Mouse (Mus musculus): ENCODE results near the gene Spock1. TPM values are rescaled to one million over a fixed set of nuclear protein-coding genes. Genes with fewer than 3 reads are reported as not detected.
A peak's percentile ranks its signal among the peaks of the same experiment; 100 is the strongest.

Gene Spock1
- polyA plus RNA-seq, 1 experiment: 0.23 TPM

DNA sequence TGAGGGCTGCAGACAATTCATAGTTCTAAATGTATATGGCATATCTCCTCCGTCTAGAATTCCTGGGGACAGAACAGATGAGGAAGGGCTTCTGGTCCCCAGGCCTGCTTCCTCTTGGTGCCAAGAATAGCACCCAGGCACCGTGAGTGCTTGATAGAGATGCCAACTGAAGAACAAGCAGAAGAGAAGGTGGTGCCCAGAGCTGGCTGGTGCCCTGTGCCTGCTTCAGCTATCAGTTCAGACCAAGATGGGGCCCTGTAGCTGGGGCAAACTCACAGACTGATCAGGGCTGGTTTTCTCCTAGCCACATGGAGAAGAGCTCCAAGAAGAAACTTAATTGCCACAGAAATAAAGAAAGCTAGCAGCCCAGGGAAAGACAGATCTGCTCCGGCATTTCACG lies 385.8 kb downstream of the Spock1 start:
- no peak overlapping the region for H3K4me3 ChIP-seq (ENCODE audit: insufficient read depth, low read length)

DNA sequence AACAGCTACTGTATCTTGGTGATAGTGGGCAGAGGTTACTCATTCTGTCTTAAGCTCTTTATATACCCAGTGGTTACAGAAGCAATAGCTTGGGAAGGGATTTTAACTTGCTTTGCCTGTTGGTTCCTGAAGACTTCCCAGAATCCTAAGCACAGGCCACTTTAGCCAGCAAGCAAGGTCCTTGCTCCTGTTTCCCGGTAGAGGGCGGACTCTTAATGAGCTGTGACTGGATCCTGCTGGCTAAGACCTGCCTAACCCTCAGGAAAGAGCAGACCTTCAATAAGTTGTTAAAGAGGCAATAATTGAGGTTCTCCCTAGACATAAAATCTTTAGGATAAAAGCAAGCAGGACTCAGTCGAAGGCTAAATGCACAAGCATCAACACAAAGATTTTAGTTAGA lies 387.0 kb downstream of the Spock1 start:
- TF ChIP-seq CTCF (IDR thresholded peaks at IDR 0.05; ENCODE audit: borderline replicate concordance, insufficient read depth, low read length): peak; percentile 33; the same call in 1 of the 2 replicates
- TF ChIP-seq POLR2A (IDR thresholded peaks at IDR 0.05; ENCODE audit: low read depth, low read length): no peak
- Histone ChIP-seq H3K27ac (ENCODE audit: insufficient read depth, low read length) (no peak overlapping the region), H3K4me3 (ENCODE audit: insufficient read depth, low read length) (no peak overlapping the region), H3K4me1 (ENCODE audit: control insufficient read depth, insufficient read depth, low read length) (no peaks in the 10 kb centered on the region)

More for the DNA sequence above, 385.8 kb downstream of the Spock1 start:
- Histone ChIP-seq H3K27ac (ENCODE audit: insufficient read depth, low read length) (no peak overlapping the region), H3K4me1 (ENCODE audit: control insufficient read depth, insufficient read depth, low read length) (no peaks in the 10 kb centered on the region)
- TF ChIP-seq CTCF (IDR thresholded peaks at IDR 0.05; ENCODE audit: borderline replicate concordance, insufficient read depth, low read length): no peak
- no peak for TF ChIP-seq POLR2A (IDR thresholded peaks at IDR 0.05; ENCODE audit: low read depth, low read length)

DNA sequence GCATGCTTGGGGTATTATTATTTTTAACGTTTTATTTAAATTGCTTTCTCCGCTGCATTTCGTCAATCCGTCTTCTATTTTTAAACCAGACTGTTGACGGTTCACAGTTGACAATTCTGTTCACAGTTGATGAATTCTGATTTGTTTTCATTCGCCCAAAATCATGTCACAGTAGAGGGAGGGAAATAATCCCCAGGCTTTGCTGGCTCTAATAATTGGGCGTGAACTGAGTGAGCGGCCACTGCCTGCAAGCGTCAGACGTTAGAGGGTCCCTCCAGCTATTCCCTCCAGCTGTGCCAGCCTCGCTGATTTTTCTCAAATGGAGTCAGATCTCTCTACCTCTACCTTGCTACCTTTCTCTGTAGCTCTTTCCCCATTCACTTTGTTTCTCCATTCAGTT lies 388.3 kb downstream of the Spock1 start:
- Histone ChIP-seq H3K27ac (ENCODE audit: insufficient read depth, low read length) (no peak overlapping the region), H3K4me3 (ENCODE audit: insufficient read depth, low read length) (no peak overlapping the region), H3K4me1 (ENCODE audit: control insufficient read depth, insufficient read depth, low read length) (no peaks in the 10 kb centered on the region)
- TF ChIP-seq POLR2A (IDR thresholded peaks at IDR 0.05; ENCODE audit: low read depth, low read length): no peak
- no peak for TF ChIP-seq CTCF (IDR thresholded peaks at IDR 0.05; ENCODE audit: borderline replicate concordance, insufficient read depth, low read length)

DNA sequence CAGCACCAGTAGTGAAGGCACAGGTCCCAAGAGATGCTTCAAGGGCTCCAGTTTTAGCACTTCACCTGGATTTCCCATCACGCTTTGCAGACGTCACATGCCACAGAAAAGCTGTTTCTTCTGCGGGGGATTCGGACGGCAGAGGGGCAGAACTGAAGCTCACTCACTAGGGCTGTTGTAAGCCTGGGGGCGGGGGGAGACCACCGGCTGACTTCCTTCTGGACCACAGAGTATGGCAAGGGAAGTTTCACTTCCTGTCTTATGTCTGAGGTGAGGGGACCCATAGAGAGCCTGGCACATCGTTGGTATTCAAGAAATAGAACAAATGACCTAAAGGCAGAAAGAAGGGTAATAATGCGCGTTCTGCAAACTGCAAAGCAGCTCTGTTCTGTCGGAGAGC lies 392.4 kb downstream of the Spock1 start:
- no peaks in the 10 kb centered on the region for H3K4me1 ChIP-seq (ENCODE audit: control insufficient read depth, insufficient read depth, low read length)
- no peak overlapping the region for H3K27ac ChIP-seq (ENCODE audit: insufficient read depth, low read length)
- H3K4me3 ChIP-seq (ENCODE audit: insufficient read depth, low read length): no peak overlapping the region
- TF ChIP-seq POLR2A (IDR thresholded peaks at IDR 0.05; ENCODE audit: low read depth, low read length) (no peak), CTCF (IDR thresholded peaks at IDR 0.05; ENCODE audit: borderline replicate concordance, insufficient read depth, low read length) (no peak)

DNA sequence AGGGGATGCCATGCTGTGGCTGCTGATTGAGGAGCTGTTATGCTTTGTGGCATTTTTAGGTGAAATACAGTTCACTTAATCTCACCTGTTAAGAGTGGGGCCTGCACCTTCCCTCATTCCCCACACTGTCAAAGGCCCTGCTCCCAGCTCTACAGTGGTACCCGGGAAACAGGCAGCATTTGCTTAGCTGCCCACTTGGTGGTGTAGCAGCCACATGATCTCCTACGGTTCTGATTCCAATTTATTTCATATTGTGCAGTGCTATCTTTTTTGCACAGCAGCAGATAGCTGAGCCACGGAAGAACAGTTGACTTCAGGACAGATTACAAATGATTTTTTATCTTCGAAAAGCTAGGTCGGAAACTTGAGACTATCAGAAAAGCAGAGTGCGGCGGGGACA lies 406.6 kb downstream of the Spock1 start:
- no peak overlapping the region for H3K27ac ChIP-seq (ENCODE audit: insufficient read depth, low read length)
- H3K4me3 ChIP-seq (ENCODE audit: insufficient read depth, low read length): no peak overlapping the region
- TF ChIP-seq POLR2A (IDR thresholded peaks at IDR 0.05; ENCODE audit: low read depth, low read length) (no peak), CTCF (IDR thresholded peaks at IDR 0.05; ENCODE audit: borderline replicate concordance, insufficient read depth, low read length) (no peak)
- no peaks in the 10 kb centered on the region for H3K4me1 ChIP-seq (ENCODE audit: control insufficient read depth, insufficient read depth, low read length)

DNA sequence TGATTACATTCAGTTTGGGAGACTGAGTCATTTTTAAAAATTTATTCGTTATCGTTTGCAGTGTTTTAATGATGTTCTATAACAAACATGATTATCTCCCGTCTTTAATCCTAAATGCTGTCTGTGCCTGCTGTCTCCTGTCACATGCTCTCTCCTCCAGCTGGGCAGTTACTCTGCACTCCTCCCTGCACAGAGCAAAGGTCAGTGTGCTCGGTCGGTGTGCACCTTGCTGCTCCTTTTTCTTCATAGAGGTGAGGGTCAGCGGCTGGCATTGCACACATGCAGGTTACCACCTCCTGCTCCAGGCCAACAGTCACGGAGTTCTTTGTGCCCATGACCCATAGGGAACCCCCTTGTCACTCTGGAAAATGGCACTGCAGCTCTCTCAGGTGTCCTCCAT lies 411.4 kb downstream of the Spock1 start:
- no peak for TF ChIP-seq POLR2A (IDR thresholded peaks at IDR 0.05; ENCODE audit: low read depth, low read length)
- TF ChIP-seq CTCF (IDR thresholded peaks at IDR 0.05; ENCODE audit: borderline replicate concordance, insufficient read depth, low read length): no peak
- no peak overlapping the region for H3K4me3 ChIP-seq (ENCODE audit: insufficient read depth, low read length)

DNA sequence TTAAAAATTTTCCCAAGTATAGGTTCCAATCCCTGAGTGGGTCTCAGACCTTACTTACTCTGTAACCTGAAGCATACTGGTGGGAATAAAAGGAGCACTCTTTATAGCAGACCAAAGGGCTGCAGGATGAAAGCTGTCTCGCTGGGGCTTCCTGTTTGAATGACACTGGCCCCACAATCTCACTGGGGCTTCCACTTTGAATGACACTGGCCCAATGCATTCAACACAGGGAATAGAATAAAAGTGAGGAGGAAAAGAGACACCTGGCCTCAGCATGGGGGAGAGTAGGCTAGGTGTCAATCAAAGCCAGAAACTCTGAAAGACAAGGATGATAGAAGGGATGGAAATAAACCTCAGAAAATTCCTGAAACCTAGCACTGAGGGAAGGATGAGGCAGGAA lies 413.3 kb downstream of the Spock1 start:
- Histone ChIP-seq H3K4me3 (ENCODE audit: insufficient read depth, low read length) (no peak overlapping the region), H3K27ac (ENCODE audit: insufficient read depth, low read length) (no peak overlapping the region), H3K4me1 (ENCODE audit: control insufficient read depth, insufficient read depth, low read length) (no peaks in the 10 kb centered on the region)
- no peak for TF ChIP-seq POLR2A (IDR thresholded peaks at IDR 0.05; ENCODE audit: low read depth, low read length)
- TF ChIP-seq CTCF (IDR thresholded peaks at IDR 0.05; ENCODE audit: borderline replicate concordance, insufficient read depth, low read length): no peak

More for the DNA sequence above, 411.4 kb downstream of the Spock1 start:
- Histone ChIP-seq H3K4me1 (ENCODE audit: control insufficient read depth, insufficient read depth, low read length) (no peaks in the 10 kb centered on the region), H3K27ac (ENCODE audit: insufficient read depth, low read length) (no peak overlapping the region)

DNA sequence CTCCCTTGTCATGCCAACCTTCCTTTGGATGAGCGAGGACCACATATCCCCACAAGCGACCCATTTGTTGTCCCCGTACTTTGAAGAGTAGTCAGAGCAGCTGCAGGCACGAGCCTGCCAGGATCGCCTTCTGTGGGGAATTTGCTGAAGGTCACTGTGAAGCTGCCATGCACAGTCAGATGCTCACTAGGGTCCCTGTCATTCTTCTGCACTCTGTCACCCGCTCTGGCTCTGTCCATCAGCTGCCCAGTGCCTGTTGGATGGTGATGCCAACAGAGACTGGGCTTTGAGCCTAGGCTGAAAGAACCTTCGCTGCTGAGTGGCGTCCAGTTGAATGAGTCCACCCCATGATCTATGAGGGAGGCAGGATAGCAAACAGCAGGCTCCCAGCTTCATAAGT lies 419.2 kb downstream of the Spock1 start:
- Histone ChIP-seq H3K4me1 (ENCODE audit: control insufficient read depth, insufficient read depth, low read length) (no peaks in the 10 kb centered on the region), H3K4me3 (ENCODE audit: insufficient read depth, low read length) (no peak overlapping the region), H3K27ac (ENCODE audit: insufficient read depth, low read length) (no peak overlapping the region)
- no peak for TF ChIP-seq POLR2A (IDR thresholded peaks at IDR 0.05; ENCODE audit: low read depth, low read length)
- no peak for TF ChIP-seq CTCF (IDR thresholded peaks at IDR 0.05; ENCODE audit: borderline replicate concordance, insufficient read depth, low read length)

DNA sequence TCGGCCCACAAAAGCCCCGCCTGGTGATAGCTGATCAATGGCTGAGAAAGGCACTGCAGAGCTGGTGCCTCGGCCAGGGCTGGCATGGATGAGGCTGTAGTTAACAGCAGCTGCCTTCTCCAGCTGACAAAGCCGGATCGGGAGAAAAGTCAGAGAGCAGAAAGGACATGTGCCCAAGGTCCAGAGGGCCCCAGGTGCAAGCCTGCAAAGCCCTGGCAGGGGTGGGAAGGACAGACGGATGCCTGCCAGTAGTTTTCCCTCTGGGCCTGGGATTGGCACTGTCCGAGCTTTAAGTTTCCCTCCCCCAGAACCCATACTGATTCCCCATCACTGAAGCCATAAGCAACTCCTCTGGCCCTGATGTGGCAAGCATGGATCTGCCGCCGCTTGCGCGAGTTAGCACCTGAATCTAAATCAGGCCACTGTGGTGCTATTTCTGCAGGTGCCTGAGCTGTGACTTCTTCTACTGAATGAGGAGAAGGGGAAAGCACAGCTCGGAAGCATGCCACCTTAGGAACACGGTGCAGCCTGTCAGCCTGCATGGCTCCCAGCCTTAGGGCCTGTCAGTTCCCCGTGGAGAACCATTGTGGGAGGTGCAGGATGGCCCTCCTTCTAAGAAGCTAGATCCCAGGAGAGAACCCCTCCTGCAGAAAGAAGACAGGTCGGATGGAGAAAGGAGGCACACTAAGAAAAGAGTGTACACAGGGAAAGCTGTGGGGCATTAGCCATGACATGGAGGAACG lies 423.5 kb downstream of the Spock1 start:
- no peak overlapping the region for H3K27ac ChIP-seq (ENCODE audit: insufficient read depth, low read length)
- H3K4me1 ChIP-seq (ENCODE audit: control insufficient read depth, insufficient read depth, low read length): no peaks in the 10 kb centered on the region
- TF ChIP-seq POLR2A (IDR thresholded peaks at IDR 0.05; ENCODE audit: low read depth, low read length): no peak
- H3K4me3 ChIP-seq (ENCODE audit: insufficient read depth, low read length): no peak overlapping the region

GRCm38 (mm10) chr13:57476700-57477099 lies 431.4 kb downstream of the Spock1 start:
- H3K27ac ChIP-seq (ENCODE audit: insufficient read depth, low read length): no peak overlapping the region
- H3K4me3 ChIP-seq (ENCODE audit: insufficient read depth, low read length): no peak overlapping the region
- no peaks in the 10 kb centered on the region for H3K4me1 ChIP-seq (ENCODE audit: control insufficient read depth, insufficient read depth, low read length)
- TF ChIP-seq CTCF (IDR thresholded peaks at IDR 0.05; ENCODE audit: borderline replicate concordance, insufficient read depth, low read length): no peak
- TF ChIP-seq POLR2A (IDR thresholded peaks at IDR 0.05; ENCODE audit: low read depth, low read length): no peak
